Mouse (Mus musculus) lung, postnatal 10 days (tissue): ENCODE measurements at regions not wholly inside any gene's neighbourhood (a gene's known extent, or its start where the extent isn't known, plus 50 kb on each side); places are given as distances from the start of the nearest gene placed in this dataset.
A peak's percentile ranks its signal among the peaks of the same experiment; 100 is the strongest.
"Not testable (repeated sequence)": the region's sequence is repeated elsewhere in the genome, so short reads cannot be mapped to it uniquely, and the experiment has no call there.

Source experiments
- DNase-seq: peaks from one replicate; pipeline ENCODE4 v3.0.0; 2021

DNA sequence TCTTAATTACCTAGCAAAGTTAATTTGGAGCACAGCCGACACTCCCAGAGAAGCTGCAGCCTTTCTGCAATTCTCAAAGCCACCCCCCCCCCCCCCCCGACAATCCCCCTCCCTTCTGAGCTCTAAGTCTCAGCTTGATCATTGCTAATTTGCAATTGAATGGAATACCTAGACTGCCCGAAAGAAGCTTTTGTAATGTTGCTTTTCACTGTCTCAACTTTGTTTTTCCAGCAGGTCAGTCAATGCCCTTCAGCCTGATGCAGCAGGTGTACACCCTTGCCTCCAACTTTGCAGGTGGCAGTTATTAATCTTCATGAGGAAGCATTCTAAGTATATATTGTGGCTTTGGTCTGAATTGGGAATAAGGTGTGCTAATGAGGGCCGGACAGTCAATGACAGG, 1006.6 kb upstream of the Gm8797 start:
- DNase-seq: no peak

DNA sequence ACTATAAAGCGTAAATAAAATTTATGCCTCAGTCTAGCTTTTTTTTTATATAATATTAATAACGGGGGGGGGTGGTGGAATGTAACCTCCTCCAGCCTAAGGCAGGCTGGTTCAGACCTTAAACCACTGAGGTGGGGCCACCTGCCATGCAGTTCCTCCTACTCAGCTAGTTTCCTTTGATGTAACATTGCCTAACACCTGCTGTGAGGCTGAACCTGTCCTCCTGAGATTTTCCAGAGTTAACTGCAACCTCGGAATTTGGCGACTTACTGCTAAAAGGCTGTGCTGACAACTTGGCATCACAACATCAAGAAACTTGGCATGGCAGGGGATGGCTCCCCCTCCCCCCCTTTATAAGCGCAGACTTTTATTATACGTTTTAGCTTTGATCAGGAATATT, 1006.0 kb upstream of the Gm8797 start:
- no peak for DNase-seq

DNA sequence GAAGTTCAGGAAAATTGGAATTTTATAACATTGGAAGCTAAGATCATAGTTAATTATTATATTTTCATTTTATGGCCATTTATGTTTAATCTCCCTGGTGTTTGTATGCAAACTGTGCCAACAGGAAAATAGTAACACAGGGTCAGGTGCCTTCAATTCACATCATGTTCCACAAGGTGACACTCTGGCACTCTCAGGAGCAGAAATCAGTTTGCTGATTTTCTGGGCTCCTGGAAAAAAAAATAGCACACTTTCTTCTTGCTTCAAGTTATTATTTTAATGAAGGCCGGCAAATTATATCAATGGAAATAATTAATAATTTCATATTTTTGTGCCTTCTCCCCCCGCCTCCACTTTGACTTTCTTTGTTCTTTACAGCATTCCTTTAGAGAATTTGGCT, 994.5 kb upstream of the Gm8797 start:
- DNase-seq: no peak

DNA sequence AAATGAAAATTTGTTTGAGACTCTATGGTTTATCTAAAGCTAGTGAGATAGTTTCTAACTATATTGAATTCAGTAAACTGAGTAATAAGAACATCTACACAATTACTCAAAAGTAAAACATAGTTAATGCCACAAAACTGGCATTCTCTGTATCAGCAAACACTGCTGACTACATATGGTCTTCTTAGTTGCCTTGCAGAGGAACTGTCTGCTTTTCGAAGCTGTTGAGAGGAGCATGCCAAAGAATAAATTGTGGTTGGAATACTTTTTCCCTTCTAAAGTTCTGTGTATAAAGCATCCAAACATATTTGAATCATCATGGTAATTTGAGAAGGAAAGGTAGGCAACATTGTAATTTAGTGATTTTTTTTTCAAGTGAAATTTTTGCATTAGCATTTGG, 993.5 kb upstream of the Gm8797 start:
- no peak for DNase-seq

DNA sequence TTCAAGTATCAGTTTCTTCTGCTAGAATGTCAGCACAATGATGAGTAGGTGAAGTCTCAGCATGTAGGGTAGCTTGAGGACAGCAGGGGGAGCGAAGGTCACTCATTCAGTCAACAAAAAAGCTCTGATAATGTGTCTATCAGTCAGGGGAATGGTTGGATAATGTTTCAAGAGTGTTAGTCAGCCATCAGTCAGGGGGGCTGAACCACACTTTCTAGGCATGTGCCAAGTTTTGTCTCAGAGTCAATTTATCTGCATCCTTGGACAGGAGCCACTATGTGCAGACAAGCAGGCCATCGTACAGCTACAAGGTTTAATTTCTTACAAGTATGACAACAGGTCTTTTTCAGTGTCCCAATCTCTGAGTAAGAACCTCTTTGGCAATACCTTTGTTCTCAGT, 987.5 kb upstream of the Gm8797 start:
- no peak for DNase-seq

DNA sequence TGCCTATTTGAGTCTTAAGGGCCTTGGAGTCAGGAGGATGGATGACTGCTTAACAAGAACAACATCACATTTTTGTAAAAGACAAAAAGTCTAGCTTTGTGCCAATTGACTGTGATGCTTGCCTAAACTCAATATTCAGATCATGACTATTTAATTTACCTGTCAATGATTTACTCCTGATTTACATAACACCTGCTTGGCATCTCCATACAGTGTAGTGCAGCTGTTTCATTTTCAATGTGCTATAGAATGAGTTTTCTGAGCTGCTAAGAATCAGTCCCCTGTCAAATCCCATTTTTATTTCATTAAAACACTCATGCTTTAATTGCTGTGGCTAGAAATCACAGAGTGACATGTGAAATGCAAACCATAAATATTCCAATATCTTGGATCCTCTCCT, 974.0 kb upstream of the Gm8797 start:
- no peak for DNase-seq

DNA sequence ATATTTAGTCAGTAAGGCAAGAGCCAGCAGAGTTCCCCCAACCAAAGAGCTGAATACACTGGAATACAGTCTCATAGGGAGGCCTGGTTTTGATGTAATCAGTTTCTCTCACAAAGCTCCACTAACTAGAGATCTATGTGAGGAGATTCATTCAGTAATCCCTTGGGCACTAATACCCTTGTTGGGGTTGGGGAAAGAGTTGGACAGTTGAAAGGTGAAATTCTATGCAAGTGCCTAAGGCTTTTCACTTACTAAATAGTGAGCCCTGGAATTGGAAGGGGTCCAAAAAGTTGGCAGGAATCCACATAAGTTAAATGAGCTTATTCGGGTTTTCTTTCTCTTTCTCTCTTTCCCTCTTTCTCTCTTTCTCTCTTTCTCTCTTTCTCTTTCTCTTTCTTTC, 965.4 kb upstream of the Gm8797 start:
- no peak for DNase-seq

DNA sequence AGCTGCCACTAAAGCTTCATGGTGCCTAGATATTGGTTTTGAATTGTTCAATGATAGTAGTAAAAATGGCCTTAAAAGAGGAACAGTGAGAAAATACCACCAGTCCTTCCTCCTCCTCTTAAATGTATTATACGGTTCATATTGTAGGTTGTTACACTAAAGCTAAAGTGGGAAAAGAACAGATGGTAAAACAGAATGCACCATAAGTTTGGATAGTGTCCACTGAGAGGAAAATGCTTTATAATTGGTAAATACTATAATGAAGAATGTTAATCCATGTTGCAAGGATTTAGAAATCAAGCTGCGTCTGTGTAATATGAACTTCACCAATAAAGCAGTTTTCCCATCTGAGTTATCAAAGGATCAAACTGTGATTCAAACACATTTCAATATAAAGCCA, 957.5 kb upstream of the Gm8797 start:
- DNase-seq: no peak

DNA sequence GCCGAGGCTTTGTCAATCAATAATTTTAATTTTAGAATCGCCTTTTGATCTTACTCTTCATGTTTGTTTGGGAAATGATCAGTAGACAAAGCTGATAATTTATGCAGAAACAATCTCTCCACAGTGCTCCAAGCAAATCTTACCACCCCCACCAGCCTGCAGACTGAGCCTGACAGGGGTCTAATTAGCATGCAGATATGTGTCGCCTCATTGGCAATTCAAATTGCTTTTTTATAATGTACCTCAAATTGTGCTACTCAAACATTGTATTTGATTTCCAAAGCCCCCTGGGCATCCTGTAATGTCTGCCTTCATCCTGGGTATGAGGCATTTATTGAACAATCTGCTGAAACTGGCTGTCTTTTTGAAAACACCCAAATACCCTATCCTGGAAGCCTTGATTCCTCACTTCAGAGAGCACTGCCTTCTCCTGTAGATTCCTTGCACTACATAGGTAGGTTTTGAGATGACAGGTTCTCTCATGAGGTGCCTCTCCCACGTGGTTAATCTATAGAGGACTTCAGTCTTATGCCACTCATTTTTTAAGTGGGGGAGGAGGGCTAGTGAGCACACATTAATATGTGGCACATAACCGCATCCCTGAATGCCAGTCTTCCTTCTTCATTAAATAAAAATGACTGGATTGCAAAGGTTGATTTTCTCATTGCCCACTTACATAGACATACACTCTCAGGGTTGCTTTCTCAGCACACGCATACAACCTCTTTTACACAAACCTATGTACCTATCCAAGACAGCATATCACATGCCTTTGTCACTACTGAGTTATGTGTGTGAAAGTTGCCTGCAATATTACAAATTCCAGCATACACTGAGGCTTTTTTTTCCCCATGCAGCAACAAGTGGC, 954.3 kb upstream of the Gm8797 start:
- no peak for DNase-seq

DNA sequence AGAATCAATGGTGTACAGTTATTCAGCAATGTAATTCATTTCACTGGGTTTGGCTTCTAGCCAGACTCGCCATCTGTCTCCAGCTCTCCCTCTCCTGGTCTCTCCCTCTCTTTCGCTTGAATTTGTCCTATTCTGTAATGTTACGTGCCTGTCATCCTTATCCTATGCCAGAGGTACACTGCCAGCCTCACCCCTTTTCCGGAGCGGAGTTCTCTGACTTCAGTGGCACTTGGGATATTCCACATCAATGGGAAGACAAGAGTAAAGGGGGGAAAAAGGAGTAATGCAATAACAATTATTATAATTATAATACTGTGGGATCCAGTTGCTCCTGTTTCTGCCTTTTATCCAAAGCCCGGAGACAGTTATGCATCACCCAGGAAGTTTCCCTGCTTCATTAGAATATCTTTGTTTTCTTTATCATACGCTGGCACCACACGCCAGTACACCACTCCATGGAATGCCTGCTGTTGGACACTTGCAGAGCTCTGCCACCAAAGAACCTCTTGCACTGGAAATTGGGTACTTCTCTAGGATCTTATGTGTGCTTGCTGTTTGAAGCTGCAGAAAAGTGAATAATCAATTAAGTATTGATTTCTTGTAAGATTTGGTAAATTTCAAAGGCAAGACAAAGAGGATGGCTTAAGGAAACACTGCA, 953.6 kb upstream of the Gm8797 start:
- DNase-seq: peak; percentile 4

DNA sequence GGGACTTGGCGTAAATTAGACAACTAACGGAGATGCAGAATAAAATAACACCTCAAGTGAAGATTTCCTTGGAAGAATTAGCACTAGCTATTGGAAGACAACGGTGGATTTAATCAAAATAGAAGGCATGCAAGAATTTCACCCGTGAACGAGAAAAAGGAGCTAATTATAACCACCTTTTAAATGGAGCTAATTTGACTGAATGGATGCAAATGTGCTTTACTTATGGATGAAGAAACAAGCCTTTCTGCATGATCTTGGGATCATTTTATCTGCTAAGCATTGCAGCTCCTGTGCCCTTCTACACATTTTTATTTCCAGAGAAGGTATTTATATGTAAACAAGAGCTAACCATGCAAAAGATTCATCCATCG, 953.1 kb upstream of the Gm8797 start:
- no peak for DNase-seq

DNA sequence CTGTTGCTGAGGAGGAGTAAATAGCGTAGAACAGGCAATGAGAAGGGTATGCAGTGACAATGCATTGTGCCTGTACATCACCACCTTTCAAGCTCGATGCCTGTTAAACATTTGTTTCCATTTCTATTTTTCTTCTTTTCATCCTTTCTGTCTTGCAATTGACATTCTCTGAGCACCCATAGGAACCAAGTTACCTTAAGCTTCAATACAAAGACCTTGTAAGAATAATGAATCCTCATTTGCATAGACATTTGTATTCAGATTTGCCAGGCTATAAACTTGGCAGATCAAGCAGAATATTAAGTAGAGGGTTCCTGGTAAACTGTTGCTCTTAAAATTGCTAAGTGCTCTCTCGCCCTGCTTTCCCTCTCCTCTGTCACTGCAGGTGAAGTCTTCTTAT, 952.2 kb upstream of the Gm8797 start:
- DNase-seq: no peak

DNA sequence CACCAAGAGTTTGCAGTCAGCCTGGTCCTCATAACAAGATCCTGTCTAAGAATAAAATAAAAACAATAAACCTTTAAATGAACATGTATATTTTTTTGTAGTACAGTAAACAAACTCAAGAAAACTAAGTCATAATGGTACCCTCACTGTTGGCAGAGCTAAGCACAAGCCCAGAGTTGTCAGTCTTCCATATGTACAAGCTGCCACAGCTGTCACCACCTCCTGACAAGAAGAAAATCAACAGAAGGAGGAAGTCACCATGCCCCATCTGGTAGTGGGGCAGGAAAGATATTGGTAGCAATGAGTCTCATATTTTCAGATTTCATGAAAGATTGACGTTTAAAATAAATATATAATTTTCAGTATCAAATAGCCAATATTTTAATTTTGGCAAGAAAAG, 916.1 kb upstream of the Gm8797 start:
- no peak for DNase-seq

DNA sequence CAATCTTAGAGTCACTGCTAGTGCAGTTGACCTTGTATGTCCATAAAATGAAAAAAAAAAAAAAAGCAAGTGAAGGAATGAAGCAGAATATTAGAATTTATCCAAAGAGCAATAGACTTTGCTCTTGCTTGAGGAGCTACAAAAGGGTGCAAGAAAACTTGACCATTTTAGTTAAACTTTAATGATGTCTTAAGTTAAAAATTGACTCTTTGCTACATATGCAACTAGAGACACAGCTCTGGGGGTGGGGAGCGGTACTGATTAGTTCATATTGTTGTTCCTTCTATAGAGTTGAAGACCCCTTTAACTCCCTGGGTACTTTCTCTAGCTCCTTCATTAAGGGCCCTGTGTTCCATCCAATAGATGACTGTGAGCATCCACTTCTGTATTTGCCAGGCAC, 915.0 kb upstream of the Gm8797 start:
- no peak for DNase-seq

DNA sequence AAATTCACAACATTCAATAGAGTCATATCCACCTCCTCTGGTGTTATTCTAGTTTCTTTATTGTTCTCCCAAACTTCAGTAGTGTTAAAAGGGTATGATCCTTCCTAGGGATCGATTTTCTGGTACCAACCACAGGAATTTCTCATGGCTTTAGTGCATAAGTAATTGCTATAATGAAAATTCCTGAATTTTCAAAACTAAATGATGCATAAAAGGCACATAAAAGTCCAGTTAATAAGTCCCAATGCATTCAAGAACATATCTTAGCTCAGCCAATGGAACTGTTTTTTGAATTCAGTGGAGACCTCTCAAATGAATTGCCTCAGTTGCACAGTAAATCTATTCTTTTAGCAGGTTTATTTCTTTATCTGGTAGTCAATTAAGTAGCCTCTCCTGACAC, 913.7 kb upstream of the Gm8797 start:
- no peak for DNase-seq

DNA sequence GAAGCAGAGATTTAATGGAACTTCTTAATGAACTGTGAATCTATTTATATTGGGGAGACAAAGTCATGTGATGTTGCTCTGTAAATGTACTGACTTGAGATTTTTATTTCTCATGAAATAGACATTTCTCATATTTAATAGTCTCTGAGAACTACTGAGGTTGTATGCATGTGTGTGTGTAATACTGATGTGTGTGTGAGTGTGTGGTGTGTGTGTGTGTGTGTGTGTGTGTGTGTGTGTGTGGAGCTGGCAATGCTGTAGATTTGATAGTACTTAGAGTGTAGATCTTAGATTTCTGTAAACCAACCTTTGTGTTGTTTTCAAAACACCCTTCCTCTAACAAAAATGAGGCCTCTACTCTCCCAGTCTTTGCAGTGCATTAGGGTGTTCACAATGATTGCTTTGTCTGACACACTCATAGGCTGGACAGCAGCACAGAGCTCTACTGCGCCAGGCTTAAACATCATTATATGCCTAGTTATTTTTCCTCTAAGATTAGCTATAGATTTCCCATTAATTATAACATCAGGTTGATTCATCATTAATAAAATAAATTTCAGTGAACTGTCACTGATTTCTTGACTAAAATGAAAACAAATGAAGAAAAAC, 895.5 kb upstream of the Gm8797 start:
- DNase-seq: no peak

DNA sequence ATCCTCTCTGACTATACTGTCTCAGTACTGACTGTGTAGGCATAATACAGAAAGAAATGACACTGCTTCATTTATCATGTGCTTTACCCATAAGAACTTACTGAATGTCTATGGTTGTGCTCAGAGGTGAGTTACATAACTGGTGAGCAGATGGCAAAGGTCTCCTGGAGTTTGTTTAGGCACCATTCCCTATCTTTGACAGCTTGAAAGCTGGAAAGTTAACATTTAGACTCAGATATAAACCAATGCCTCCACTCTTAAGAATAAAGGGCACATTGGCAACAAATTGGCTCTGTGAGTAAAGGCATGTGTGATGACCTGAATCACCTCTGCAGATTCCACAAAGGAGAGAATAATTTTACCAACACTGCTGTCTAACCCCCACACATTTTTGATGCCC, 894.0 kb upstream of the Gm8797 start:
- no peak for DNase-seq

DNA sequence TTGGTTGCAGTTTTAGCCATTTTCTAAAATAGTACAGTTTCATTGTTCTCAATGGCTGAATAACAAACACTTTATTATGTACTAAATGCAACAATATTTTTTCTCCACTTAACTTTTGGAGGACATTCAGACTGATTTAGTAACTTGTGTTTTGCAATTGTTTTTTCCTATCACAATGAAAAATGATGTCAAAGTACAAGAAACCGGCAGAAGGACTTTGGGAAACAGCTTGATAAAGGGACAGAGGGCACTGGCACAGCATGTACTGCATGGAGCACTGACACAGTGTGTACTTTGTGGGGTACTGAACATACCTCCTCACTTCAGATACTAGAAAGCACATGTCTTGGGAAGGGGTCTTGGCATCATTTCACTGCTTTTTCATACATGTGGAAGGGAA, 884.4 kb upstream of the Gm8797 start:
- DNase-seq: no peak

DNA sequence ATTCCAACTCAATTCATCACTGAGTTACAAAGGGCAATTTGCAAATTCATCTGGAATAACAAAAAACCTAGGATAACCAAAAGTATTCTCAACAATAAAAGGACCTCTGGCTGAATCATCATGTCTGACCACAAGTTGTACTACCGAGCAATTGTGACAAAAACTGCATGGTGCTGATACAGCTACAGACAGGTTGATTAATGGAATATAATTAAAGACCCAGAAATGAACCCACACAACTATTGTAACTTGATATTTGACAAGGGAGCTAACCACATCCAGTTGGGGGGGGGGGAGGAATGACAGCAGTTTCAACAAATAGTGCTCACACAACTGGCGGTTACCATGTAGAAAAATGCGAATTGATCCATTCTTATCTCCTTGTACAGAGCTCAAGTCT, 864.7 kb upstream of the Gm8797 start:
- no peak for DNase-seq

DNA sequence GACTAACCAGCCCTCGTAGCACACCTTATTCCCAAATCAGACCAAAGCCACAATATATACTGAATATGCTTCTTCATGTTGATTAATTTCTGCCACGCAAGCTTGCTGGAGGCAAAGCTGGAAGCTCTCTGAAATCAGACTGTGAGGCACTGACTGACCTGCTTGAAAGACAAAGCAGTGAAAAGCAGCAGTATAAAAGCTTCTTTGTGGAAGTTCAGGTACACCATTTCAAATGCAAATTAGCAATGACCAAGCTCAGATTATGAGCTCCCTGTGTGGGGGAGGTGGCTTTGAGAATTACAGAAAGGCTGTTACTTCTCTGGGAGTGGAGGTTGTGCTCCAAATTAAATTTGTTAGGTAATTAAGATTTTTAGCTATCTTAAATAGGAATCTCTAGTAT, 857.5 kb upstream of the Gm8797 start:
- no peak for DNase-seq

DNA sequence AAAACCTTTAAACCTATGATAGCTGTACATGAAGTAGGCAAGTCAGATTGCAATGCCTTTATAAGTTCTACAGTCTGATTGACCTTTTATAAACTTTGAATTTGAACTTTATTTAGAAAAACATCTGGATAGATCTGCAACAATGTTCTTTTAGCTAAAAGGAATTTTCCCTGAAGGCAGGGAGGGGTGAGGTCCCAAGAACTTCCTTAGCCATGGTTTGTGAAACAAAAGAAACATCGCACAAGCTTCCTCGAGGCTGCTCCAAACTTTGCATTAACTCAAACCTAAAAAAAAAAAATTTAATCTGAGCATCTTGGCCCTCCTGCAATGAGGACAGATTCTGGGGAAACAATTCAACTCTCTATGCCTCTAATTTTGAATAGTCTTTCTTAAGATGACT, 854.8 kb upstream of the Gm8797 start:
- DNase-seq: no peak

DNA sequence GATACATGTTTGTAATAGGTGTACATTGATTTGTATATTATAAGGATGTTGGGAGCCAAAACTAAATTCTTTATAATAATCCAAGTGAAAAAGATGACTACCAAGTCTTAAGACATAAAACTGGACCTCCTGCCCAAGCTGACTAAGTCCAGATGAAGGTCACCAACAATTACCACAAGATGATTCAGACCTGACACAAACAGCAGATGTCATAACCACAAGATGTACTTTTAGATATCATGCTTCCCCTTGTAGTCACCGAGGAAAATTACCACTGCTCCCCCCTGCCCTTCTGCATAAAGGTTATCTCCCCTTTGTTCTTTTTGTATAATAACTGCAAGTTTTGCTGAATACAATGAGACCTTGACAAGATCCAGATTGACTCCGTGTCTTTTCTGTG, 843.0 kb upstream of the Gm8797 start:
- not testable (repeated sequence) for DNase-seq

DNA sequence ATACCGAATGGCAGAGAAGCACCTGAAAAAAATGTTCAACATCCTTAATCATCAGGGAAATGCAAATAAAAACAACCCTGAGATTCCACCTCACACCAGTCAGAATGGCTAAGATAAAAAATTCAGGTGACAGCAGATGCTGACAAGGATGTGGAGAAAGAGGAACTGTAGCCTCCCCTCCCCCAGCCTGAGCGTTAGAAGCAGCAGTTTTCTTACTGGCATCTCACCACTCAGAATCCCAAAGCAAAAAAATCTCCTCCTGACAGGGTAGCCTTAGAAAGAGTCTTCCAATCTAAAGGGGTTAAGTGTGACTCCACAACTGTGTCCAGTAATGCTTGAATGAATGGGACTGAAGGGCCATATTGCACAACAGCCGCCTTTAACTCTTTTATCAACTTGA, 819.9 kb upstream of the Gm8797 start:
- not testable (repeated sequence) for DNase-seq

DNA sequence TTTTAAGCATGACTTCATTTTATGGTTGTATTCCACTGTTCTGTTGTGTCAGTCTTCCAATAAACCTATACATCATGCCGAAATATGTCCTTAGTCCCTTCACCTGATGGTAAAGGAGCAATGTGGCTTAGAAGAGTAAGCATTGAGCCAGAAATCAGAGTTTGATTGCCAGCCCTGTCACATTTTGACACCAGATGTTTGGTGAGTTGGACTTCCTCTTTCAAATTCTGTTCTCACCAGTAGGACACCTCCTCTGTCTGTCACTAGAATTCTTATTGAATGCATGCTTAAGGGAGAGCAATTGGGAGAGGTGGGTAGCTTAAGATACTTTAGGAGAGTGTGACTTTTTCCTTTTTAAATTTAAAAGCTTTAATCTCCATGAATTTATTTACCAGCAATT, 779.1 kb upstream of the Gm8797 start:
- no peak for DNase-seq
